Mouse (Mus musculus) intestine, postnatal 0 days (tissue): ENCODE measurements around the gene Ushbp1. TPM values are rescaled to one million over a fixed set of nuclear protein-coding genes. Genes with fewer than 3 reads are reported as not detected.
A peak's percentile ranks its signal among the peaks of the same experiment; 100 is the strongest.

ENCODE experiments used
- ATAC-seq: fragments of 200-750 bp; cut with Nextera tagmentation; 2 replicates; pipeline ENCODE4 v1.8.0; 2017; ENCODE audit warnings: mild to moderate bottlenecking, moderate TSS enrichment, moderate library complexity
- H3K27ac ChIP-seq: fragments of 300-500 bp; sonication (generic); 2 replicates; pipeline ENCODE4 v1.5.1; 2014; ENCODE audit warnings: mild to moderate bottlenecking, low read depth, low read length, moderate library complexity
- H3K27me3 ChIP-seq: fragments of 300-500 bp; sonication (generic); replicated peaks from 2 replicates; pipeline ENCODE4 v1.6.1; 2014; ENCODE audit warnings: low read length, mixed read lengths; ENCODE audit not compliant: control insufficient read depth, insufficient read depth
- H3K36me3 ChIP-seq: fragments of 300-500 bp; sonication (generic); 2 replicates; pipeline ENCODE4 v1.6.1; 2014; ENCODE audit warnings: mild to moderate bottlenecking, moderate library complexity; ENCODE audit not compliant: control insufficient read depth, insufficient read depth
- H3K4me1 ChIP-seq: fragments of 300-500 bp; sonication (generic); replicated peaks from 2 replicates; pipeline ENCODE4 v1.6.1; 2014; ENCODE audit warnings: antibody characterized with exemption, low read length, mixed read lengths; ENCODE audit not compliant: control insufficient read depth, insufficient read depth
- H3K4me2 ChIP-seq: fragments of 300-500 bp; sonication (generic); replicated peaks from 2 replicates; pipeline ENCODE4 v1.6.1; 2014; ENCODE audit warnings: low read depth, mild to moderate bottlenecking, moderate library complexity
- H3K4me3 ChIP-seq: fragments of 300-500 bp; sonication (generic); 2 replicates; pipeline ENCODE4 v1.5.1; 2014; ENCODE audit warnings: low read depth, low read length
- H3K9ac ChIP-seq: fragments of 300-500 bp; sonication (generic); 2 replicates; pipeline ENCODE4 v1.6.1; 2014; ENCODE audit warnings: mild to moderate bottlenecking, low read depth, low read length
- H3K9me3 ChIP-seq: fragments of 300-500 bp; sonication (generic); 2 replicates; pipeline ENCODE4 v1.6.1; 2016; ENCODE audit warnings: mixed run types; ENCODE audit not compliant: control insufficient read depth
- CTCF ChIP-seq: sonication (generic); IDR thresholded peaks from 2 replicates; pipeline ENCODE4 v1.5.1; 2016; ENCODE audit warnings: low read depth, mild to moderate bottlenecking, control low read depth, antibody characterized with exemption, moderate library complexity
- WGBS: fragments of 180-500 bp; shearing (Covaris S2); extraction: QIAGEN DNeasy Blood & Tissue Kit; methylation state at CpG from one replicate; pipeline ENCODE4 v1.1.7; 2014; 5-methylcytosine and 5-hydroxymethylcytosine counted together
- polyA plus RNA-seq: library from polyadenylated mRNA; unstranded; fragments of >200 nt; fragmentation: Nextera tagmentation; extraction: Ambion mirVana; gene quantifications from 2 replicates; pipeline ENCODE4 v1.2.1, GENCODE M21; 2015

Ushbp1 gene
- polyA plus RNA-seq, 1 experiment from 2014 or later = 4.1 TPM

DNA sequence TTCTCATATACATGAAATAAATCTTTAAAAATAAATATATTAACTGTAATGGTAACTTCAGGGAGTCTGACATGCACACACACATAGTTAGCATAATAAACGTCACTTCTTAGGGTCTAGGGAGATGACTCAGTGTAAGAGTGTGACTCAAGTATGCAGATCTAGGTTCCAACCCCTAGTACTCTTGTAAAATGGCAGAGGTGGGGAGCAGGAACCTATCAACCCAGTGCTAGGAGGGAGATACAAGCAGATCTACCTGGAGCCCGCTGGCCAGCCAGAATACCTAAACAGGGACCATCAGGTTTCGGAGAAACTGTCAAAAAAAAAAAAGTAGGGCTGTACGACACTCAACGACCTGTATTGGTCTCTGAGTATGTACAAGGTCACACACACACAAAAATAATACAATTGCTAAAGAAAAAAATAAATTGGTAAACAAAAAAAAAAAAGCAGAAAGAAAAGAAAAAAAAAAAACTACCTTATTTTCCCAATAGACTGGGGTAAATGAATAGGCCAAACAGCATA, 24.8 kb downstream of the Ushbp1 start:
- Histone ChIP-seq H3K4me1 (peaks cover 4% of the 10 kb centered on the region; the same call in 1 of the 2 replicates), H3K27me3 (no peaks in the 10 kb centered on the region), H3K36me3 (peaks cover 39% of the 10 kb centered on the region), H3K9me3 (no peaks in the 10 kb centered on the region), H3K27ac (peak overlapping the region; percentile 78; the same call in 1 of the 2 replicates), H3K4me2 (peak overlapping the region; percentile 60), H3K9ac (no peak overlapping the region; the same call in 1 of the 2 replicates), H3K4me3 (peak overlapping the region; percentile 55)
- 14% methylated on average over 5 of the region's 5 CpGs for WGBS
- TF ChIP-seq CTCF = no peak
- no peak for ATAC-seq

DNA sequence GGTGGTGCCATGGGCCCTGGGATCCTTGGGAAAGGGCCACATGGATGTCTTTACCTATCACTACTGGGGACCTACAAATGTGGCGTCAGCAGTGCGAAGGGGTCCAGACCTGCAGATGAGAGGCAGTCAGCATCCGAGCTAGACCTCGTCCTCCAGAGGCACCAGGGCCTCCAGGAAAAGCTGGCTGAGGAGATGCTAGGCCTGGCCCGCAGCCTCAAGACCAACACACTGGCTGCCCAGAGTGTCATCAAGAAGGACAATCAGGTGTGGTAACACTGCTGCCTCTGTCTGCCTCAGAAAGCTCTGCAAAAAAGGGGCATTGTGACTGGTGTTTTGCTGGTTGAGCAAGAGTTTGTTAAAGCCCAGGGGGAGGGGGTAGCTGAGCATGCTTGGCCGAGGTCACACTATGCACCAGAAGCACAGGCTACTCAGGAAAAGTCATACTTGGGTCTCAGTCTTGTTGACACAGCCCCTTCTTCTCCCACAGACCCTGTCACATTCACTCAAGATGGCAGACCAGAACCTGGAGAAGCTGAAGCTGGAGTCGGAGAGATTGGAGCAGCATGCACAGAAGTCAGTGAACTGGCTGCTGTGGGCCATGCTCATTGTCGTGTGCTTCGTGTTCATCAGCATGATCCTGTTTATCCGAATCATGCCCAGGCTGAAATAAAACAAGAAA, 26.4 kb downstream of the Ushbp1 start:
- Histone ChIP-seq H3K36me3 (peaks cover 24% of the 10 kb centered on the region; the same call in 1 of the 2 replicates), H3K9me3 (no peaks in the 10 kb centered on the region), H3K27ac (no peak overlapping the region), H3K4me1 (no peaks in the 10 kb centered on the region), H3K4me2 (no peak overlapping the region), H3K9ac (no peak overlapping the region), H3K4me3 (no peak overlapping the region), H3K27me3 (no peaks in the 10 kb centered on the region)
- ATAC-seq = no peak
- no peak for TF ChIP-seq CTCF
- 94% methylated on average over 10 of the region's 10 CpGs for WGBS

DNA sequence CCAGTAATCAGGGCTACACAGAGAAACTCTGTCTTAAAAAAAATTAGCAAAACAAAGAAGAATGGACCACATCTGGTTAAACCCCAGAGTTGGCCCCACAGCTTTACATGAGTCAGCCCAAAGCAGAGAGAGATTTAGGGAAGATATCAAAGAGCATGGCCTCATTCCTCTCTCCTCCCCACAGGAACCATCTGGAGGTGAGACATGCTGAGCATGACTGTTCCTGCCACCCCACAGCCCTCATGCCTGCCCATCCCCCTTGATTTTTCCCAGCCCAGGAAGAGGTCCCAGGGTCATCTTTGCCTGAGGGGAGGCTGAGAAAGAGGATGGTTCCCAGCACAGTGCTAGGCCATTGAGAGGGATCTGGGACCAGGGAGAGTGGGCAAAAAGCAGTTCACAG, 27.2 kb downstream of the Ushbp1 start:
- no peak for TF ChIP-seq CTCF
- Histone ChIP-seq H3K4me3 (no peak overlapping the region), H3K9ac (no peak overlapping the region), H3K36me3 (peaks cover 21% of the 10 kb centered on the region; the same call in 1 of the 2 replicates), H3K27me3 (no peaks in the 10 kb centered on the region), H3K4me2 (no peak overlapping the region), H3K27ac (no peak overlapping the region), H3K9me3 (no peaks in the 10 kb centered on the region), H3K4me1 (no peaks in the 10 kb centered on the region)
- no peak for ATAC-seq

DNA sequence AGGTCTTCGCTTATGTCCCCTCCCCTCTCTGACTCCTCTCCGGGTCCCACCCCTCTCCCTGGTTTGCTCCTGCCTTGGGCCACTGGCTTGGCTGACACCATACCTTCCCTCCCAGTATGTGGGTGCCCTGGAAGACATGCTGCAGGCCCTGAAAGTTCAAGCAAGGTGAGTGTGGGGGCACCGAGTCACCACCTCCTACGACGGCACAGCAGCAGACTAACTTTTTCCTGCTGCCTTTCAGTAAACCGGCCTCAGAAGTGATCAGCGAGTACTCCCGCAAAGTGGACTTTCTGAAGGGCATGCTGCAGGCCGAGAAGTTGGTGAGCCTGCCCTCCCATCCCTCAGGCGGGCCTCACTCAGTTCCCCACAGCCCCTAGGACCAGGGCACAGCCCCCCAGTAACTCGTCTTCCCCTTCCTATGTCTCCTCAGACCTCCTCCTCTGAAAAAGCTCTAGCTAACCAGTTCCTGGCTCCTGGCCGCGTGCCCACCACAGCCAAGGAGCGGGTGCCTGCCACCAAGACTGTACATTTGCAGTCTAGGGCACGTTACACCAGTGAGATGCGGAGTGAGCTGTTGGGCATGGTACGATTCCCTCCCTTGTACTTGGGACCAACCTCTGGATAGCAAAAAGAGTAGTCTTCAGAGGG, 27.9 kb downstream of the Ushbp1 start:
- no peaks in the 10 kb centered on the region for H3K4me1 ChIP-seq
- TF ChIP-seq CTCF = no peak
- H3K9me3 ChIP-seq = no peaks in the 10 kb centered on the region
- H3K9ac ChIP-seq = peak overlapping the region; percentile 41
- peaks cover 15% of the 10 kb centered on the region; the same call in 1 of the 2 replicates for H3K36me3 ChIP-seq
- H3K4me3 ChIP-seq = peak overlapping the region; percentile 53
- H3K27ac ChIP-seq = peak overlapping the region; percentile 77
- ATAC-seq = no peak
- H3K27me3 ChIP-seq = no peaks in the 10 kb centered on the region
- WGBS = 38% methylated on average over 17 of the region's 17 CpGs
- H3K4me2 ChIP-seq = peak overlapping the region; percentile 92

DNA sequence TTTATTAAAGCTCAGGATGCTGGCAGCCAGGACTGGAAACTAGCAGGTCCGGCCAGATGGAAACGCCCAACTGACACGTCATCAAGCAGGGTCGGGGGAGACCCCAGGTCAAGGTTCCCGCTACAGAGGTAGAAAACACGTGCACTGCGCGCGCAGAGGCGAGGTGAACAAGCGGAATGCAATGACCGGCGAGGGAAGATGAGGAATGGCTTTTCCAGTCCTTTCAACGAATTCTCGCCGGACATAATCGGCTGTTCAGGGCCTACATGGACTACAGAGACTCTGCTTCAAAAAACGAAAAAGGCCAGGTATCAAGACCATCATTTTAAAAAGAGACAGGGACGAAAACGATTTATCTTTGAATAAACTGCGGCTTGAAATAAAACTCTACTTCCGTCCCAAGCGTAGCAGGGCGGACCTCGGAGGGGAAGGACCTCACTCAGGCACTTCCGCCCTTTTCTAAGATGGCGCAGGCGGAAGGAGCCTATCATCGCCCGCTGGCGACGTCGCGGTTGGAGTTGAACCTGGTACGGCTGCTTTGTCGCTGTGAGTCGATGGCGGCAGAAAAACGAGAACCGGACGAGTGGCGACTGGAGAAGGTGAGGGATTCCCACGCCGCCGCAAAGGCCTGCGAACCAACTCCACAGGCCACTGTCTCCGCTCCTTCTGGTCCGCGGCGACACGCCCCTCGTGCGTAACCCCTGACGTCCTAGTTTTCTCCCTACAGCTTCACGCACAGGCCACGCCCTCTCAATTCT, 28.7 kb downstream of the Ushbp1 start, which contains the start of gene Use1:
Use1 (plus strand) TSS at position 78 of the 758 bp plus-strand sequence.
- Histone ChIP-seq H3K9me3 (no peaks in the 10 kb centered on the region), H3K9ac (peak within 1 kb of the TSS; percentile 41), H3K36me3 (peaks cover 11% of the 10 kb centered on the region; the same call in 1 of the 2 replicates), H3K27me3 (no peaks in the 10 kb centered on the region), H3K27ac (peak within 1 kb of the TSS; percentile 77), H3K4me2 (peak within 1 kb of the TSS; percentile 92), H3K4me1 (no peaks in the 10 kb centered on the region), H3K4me3 (peak within 1 kb of the TSS; percentile 53)
- 0 out of 2 replicates have a peak, but pooled peaks have one; percentile 1 for TF ChIP-seq CTCF
- WGBS = under 1% methylated on average over 56 of the region's 56 CpGs
- ATAC-seq = peak; percentile 63

DNA sequence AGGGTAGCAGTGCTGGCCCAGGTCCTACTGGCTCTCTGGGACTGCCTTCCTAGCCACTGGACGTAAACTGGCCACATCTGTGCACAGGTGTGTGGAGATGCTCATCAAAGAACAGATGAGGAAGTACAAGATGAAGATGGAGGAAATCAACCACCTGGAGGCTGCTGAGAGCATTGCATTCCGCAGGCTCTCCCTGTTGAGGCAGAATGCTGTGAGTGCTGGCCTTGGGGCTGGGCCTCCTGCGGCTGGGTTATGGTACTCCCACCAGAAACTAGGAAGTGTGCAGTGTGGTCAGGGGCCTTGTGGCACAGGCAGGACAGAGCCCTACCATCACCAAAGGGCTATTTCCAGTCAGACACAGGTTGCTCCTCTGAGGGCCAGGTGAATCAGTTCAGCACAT, 37.6 kb downstream of the Ushbp1 start:
- H3K27ac ChIP-seq = no peak overlapping the region
- H3K9ac ChIP-seq = no peak overlapping the region
- ATAC-seq = no peak
- no peaks in the 10 kb centered on the region for H3K4me1 ChIP-seq
- H3K9me3 ChIP-seq = no peaks in the 10 kb centered on the region
- WGBS = 78% methylated on average over 3 of the region's 3 CpGs
- TF ChIP-seq CTCF = peak; percentile 27
- H3K36me3 ChIP-seq = peaks cover 74% of the 10 kb centered on the region
- no peak overlapping the region for H3K4me2 ChIP-seq
- H3K4me3 ChIP-seq = no peak overlapping the region
- no peaks in the 10 kb centered on the region for H3K27me3 ChIP-seq
